Mouse (Mus musculus) myocyte (in vitro differentiated cells): ENCODE data around the gene Cntrob.

ENCODE experiments used
- CEBPB ChIP-seq: IDR thresholded peaks from 2 replicates; pipeline ENCODE4 v1.6.1; 2011; ENCODE audit warnings: mild to moderate bottlenecking, moderate library complexity; ENCODE audit not compliant: poor library complexity, insufficient read depth, severe bottlenecking
- E2F4 ChIP-seq: IDR thresholded peaks from one replicate; pipeline ENCODE4 v1.6.1; 2011; ENCODE audit warnings: mild to moderate bottlenecking, control low read depth, moderate library complexity; ENCODE audit not compliant: insufficient read depth
- MAX ChIP-seq: IDR thresholded peaks from one replicate; pipeline ENCODE4 v1.6.1; 2011; ENCODE audit warnings: low read depth, mild to moderate bottlenecking, control low read depth
- MYOD1 ChIP-seq, 3 experiments: IDR thresholded peaks; one replicate each; pipeline ENCODE4 v1.6.1; 2011; ENCODE audit warnings: control low read depth in 2 of 3, low read depth in 2 of 3, mild to moderate bottlenecking in 2 of 3, moderate library complexity in 1 of 3; ENCODE audit not compliant: insufficient read length in 2 of 3, control insufficient read depth in 1 of 3
- MYOG ChIP-seq, 3 experiments: IDR thresholded peaks; one replicate each; pipeline ENCODE4 v1.6.1; 2011; ENCODE audit warnings: control low read depth in 2 of 3, low read depth in 2 of 3, mild to moderate bottlenecking in 2 of 3; ENCODE audit not compliant: insufficient read length in 2 of 3, control insufficient read depth in 1 of 3, insufficient read depth in 1 of 3
- POLR2A ChIP-seq: IDR thresholded peaks from one replicate; pipeline ENCODE4 v1.6.1; 2011; ENCODE audit warnings: low read depth, mild to moderate bottlenecking, control low read depth, moderate library complexity; ENCODE audit not compliant: insufficient read length
- POLR2AphosphoS2 ChIP-seq: IDR thresholded peaks from one replicate; pipeline ENCODE4 v1.6.1; 2011; ENCODE audit warnings: low read depth, control low read depth; ENCODE audit not compliant: insufficient read length
- REST ChIP-seq: IDR thresholded peaks from one replicate; pipeline ENCODE4 v1.6.1; 2011; ENCODE audit warnings: mild to moderate bottlenecking, control low read depth, moderate library complexity; ENCODE audit not compliant: insufficient read depth, insufficient read length
- SRF ChIP-seq: IDR thresholded peaks from one replicate; pipeline ENCODE4 v1.6.1; 2011; ENCODE audit warnings: low read depth; ENCODE audit not compliant: control insufficient read depth, insufficient read length
- TCF12 ChIP-seq: IDR thresholded peaks from one replicate; pipeline ENCODE4 v1.6.1; 2011; ENCODE audit warnings: mild to moderate bottlenecking, control low read depth; ENCODE audit not compliant: poor library complexity, insufficient read depth, severe bottlenecking
- TCF3 ChIP-seq: IDR thresholded peaks from one replicate; pipeline ENCODE4 v1.6.1; 2011; ENCODE audit warnings: low read depth, control low read depth; ENCODE audit not compliant: insufficient read length
- USF1 ChIP-seq: IDR thresholded peaks from one replicate; pipeline ENCODE4 v1.6.1; 2011; ENCODE audit warnings: low read depth, mild to moderate bottlenecking, control low read depth, moderate library complexity

GRCm38 (mm10) chr11:69251953-69252352 lies 71.6 kb downstream of the Cntrob start:
- TF ChIP-seq POLR2A (no peak), REST (no peak), USF1 (no peak), TCF12 (no peak), POLR2AphosphoS2 (no peak), E2F4 (no peak), MAX (no peak), MYOG (IDR thresholded peaks at IDR 0.05; ENCODE audit: control insufficient read depth in 1 of 3, insufficient read depth in 1 of 3, insufficient read length in 2 of 3, low read depth in 2 of 3) (no peak), SRF (no peak), MYOD1 (IDR thresholded peaks at IDR 0.05; ENCODE audit: control insufficient read depth in 1 of 3, insufficient read length in 2 of 3, low read depth in 2 of 3) (no peak), CEBPB (no peak), TCF3 (no peak)
